Mouse (Mus musculus) limb, embryonic 11.5 days (tissue): Measurements from ENCODE around the gene Cbfa2t2. TPM values are rescaled to one million over a fixed set of nuclear protein-coding genes. Genes with fewer than 3 reads are reported as not detected.

ENCODE experiments used
- ATAC-seq: fragments of 200-750 bp; cut with Nextera tagmentation; 2 replicates; pipeline ENCODE4 v1.8.0; 2017; ENCODE audit warnings: low read depth; ENCODE audit not compliant: insufficient number of reproducible peaks, low FRiP score, low TSS enrichment
- DNase-seq: peaks from one replicate; pipeline ENCODE4 v3.0.0-alpha.2; 2015; ENCODE audit warnings: low spot score
- H3K27ac ChIP-seq: fragments of 300-500 bp; sonication (generic); replicated peaks from 2 replicates; pipeline ENCODE4 v1.5.1; 2014; ENCODE audit warnings: low read depth, mild to moderate bottlenecking, low read length
- H3K27me3 ChIP-seq: fragments of 300-500 bp; sonication (generic); 2 replicates; pipeline ENCODE4 v1.6.1; 2014; ENCODE audit warnings: mild to moderate bottlenecking, low read length, mixed read lengths; ENCODE audit not compliant: control insufficient read depth, insufficient read depth
- H3K36me3 ChIP-seq: fragments of 300-500 bp; sonication (generic); 2 replicates; pipeline ENCODE4 v1.6.1; 2014; ENCODE audit warnings: mild to moderate bottlenecking, low read length, moderate library complexity, mixed read lengths; ENCODE audit not compliant: control insufficient read depth, insufficient read depth
- H3K4me1 ChIP-seq: fragments of 300-500 bp; sonication (generic); 2 replicates; pipeline ENCODE4 v1.6.1; 2014; ENCODE audit warnings: low read length, mixed read lengths; ENCODE audit not compliant: control insufficient read depth, insufficient read depth
- H3K4me2 ChIP-seq: fragments of 300-500 bp; sonication (generic); 2 replicates; pipeline ENCODE4 v1.6.1; 2014; ENCODE audit warnings: low read depth, mild to moderate bottlenecking, moderate library complexity; ENCODE audit not compliant: severe bottlenecking
- H3K4me3 ChIP-seq: fragments of 300-500 bp; sonication (generic); 2 replicates; pipeline ENCODE4 v1.5.1; 2014; ENCODE audit warnings: low read depth, low read length
- H3K9ac ChIP-seq: fragments of 300-500 bp; sonication (generic); 2 replicates; pipeline ENCODE4 v1.6.1; 2014; ENCODE audit warnings: mild to moderate bottlenecking, low read length
- H3K9me3 ChIP-seq: fragments of 300-500 bp; sonication (generic); 2 replicates; pipeline ENCODE4 v1.6.1; 2016; ENCODE audit warnings: low read length; ENCODE audit not compliant: control insufficient read depth
- WGBS: fragments of 180-500 bp; shearing (Covaris S2); extraction: QIAGEN DNeasy Blood & Tissue Kit; methylation state at CpG from one replicate; pipeline ENCODE4 v1.1.7; 2014; 5-methylcytosine and 5-hydroxymethylcytosine counted together
- polyA plus RNA-seq: library from polyadenylated mRNA; unstranded; fragments of >200 nt; fragmentation: Nextera tagmentation; extraction: Ambion mirVana; gene quantifications from 2 replicates; pipeline ENCODE4 v1.2.1, GENCODE M21; 2014

Gene Cbfa2t2
- polyA plus RNA-seq, 1 experiment from 2014 or later, result 44.1 TPM

GRCm38 (mm10) chr2:154539720-154540119, 103.4 kb downstream of the Cbfa2t2 start:
- Histone ChIP-seq H3K36me3 (peaks cover 13% of the 10 kb centered on the region), H3K9me3 (no peaks in the 10 kb centered on the region), H3K4me1 (no peaks in the 10 kb centered on the region), H3K27ac (no peak overlapping the region), H3K4me3 (no peak overlapping the region), H3K9ac (no peak overlapping the region), H3K4me2 (no peak overlapping the region), H3K27me3 (no peaks in the 10 kb centered on the region)
- WGBS, result 80% methylated on average over 3 of the region's 3 CpGs
- no peak for DNase-seq
- ATAC-seq, result no peak

- DNase-seq (no peak), ATAC-seq (no peak)
- Histone ChIP-seq H3K27me3 (no peaks in the 10 kb centered on the region), H3K4me3 (no peak overlapping the region), H3K9ac (no peak overlapping the region), H3K9me3 (no peaks in the 10 kb centered on the region), H3K4me1 (no peaks in the 10 kb centered on the region), H3K4me2 (no peak overlapping the region), H3K36me3 (peaks cover 3% of the 10 kb centered on the region; the same call in 1 of the 2 replicates), H3K27ac (no peak overlapping the region)
- WGBS, result 82% methylated on average over 2 of the region's 2 CpGs
Observed at GRCm38 (mm10) chr2:154541630-154542029, 105.3 kb downstream of the Cbfa2t2 start.

- H3K4me1 ChIP-seq, result no peaks in the 10 kb centered on the region
- H3K4me2 ChIP-seq, result no peak overlapping the region
- no peaks in the 10 kb centered on the region for H3K9me3 ChIP-seq
- DNase-seq (no peak), ATAC-seq (no peak)
- no peak overlapping the region for H3K4me3 ChIP-seq
- H3K27me3 ChIP-seq, result no peaks in the 10 kb centered on the region
- H3K36me3 ChIP-seq, result peaks cover 3% of the 10 kb centered on the region; the same call in 1 of the 2 replicates
- no peak overlapping the region for H3K27ac ChIP-seq
- WGBS, result 90% methylated on average over 9 of the region's 9 CpGs
- no peak overlapping the region for H3K9ac ChIP-seq
Observed at GRCm38 (mm10) chr2:154543567-154544347, 107.5 kb downstream of the Cbfa2t2 start.

GRCm38 (mm10) chr2:154546711-154547110, 110.4 kb downstream of the Cbfa2t2 start, which contains the start of gene 1700003F12Rik:
Gene 1700003F12Rik (plus strand): TSS chr2:154547085.
- no peaks in the 10 kb centered on the region for H3K36me3 ChIP-seq
- peaks cover 3% of the 10 kb centered on the region for H3K4me1 ChIP-seq
- H3K4me3 ChIP-seq, result no peak within 1 kb of the TSS
- H3K27ac ChIP-seq, result no peak within 1 kb of the TSS
- 91% methylated on average over 10 of the region's 10 CpGs for WGBS
- ATAC-seq (no peak), DNase-seq (no peak)
- H3K27me3 ChIP-seq, result peaks cover 10% of the 10 kb centered on the region
- no peak within 1 kb of the TSS for H3K4me2 ChIP-seq
- H3K9ac ChIP-seq, result no peak within 1 kb of the TSS
- H3K9me3 ChIP-seq, result no peaks in the 10 kb centered on the region

GRCm38 (mm10) chr2:154548688-154549087, 112.4 kb downstream of the Cbfa2t2 start:
- peaks cover 14% of the 10 kb centered on the region for H3K27me3 ChIP-seq
- peaks cover 13% of the 10 kb centered on the region for H3K4me1 ChIP-seq
- DNase-seq, result no peak
- ATAC-seq, result no peak
- H3K27ac ChIP-seq, result no peak overlapping the region
- no peaks in the 10 kb centered on the region for H3K9me3 ChIP-seq
- no peak overlapping the region for H3K9ac ChIP-seq
- no peak overlapping the region for H3K4me2 ChIP-seq
- H3K4me3 ChIP-seq, result no peak overlapping the region
- WGBS, result 38% methylated on average over 3 of the region's 3 CpGs
- H3K36me3 ChIP-seq, result 0 out of 2 replicates have a peak, but pooled peaks cover 2% of the 10 kb centered on the region

GRCm38 (mm10) chr2:154549127-154549885, 113.0 kb downstream of the Cbfa2t2 start:
- H3K4me2 ChIP-seq, result peak overlapping the region; percentile 85
- H3K4me3 ChIP-seq, result peak overlapping the region; percentile 34
- 0 out of 2 replicates have a peak, but pooled peaks cover 2% of the 10 kb centered on the region for H3K36me3 ChIP-seq
- no peak overlapping the region for H3K27ac ChIP-seq
- peak overlapping the region; percentile 60 for H3K9ac ChIP-seq
- DNase-seq (peak; percentile 86), ATAC-seq (peak; percentile 64; the same call in 1 of the 2 replicates)
- no peaks in the 10 kb centered on the region for H3K9me3 ChIP-seq
- H3K27me3 ChIP-seq, result peaks cover 14% of the 10 kb centered on the region
- WGBS, result 3% methylated on average over 48 of the region's 48 CpGs
- H3K4me1 ChIP-seq, result peaks cover 13% of the 10 kb centered on the region

- WGBS, result 17% methylated on average over 20 of the region's 20 CpGs
- H3K4me2 ChIP-seq, result peak overlapping the region; percentile 85
- H3K36me3 ChIP-seq, result 0 out of 2 replicates have a peak, but pooled peaks cover 2% of the 10 kb centered on the region
- peaks cover 14% of the 10 kb centered on the region for H3K27me3 ChIP-seq
- no peak overlapping the region; the same call in 1 of the 2 replicates for H3K9ac ChIP-seq
- no peaks in the 10 kb centered on the region for H3K9me3 ChIP-seq
- no peak overlapping the region for H3K27ac ChIP-seq
- H3K4me3 ChIP-seq, result peak overlapping the region; percentile 34; the same call in 1 of the 2 replicates
- no peak for ATAC-seq
- DNase-seq, result no peak
- peaks cover 13% of the 10 kb centered on the region for H3K4me1 ChIP-seq
Observed at GRCm38 (mm10) chr2:154549886-154550189, 113.6 kb downstream of the Cbfa2t2 start.

- Histone ChIP-seq H3K4me3 (no peak overlapping the region), H3K27me3 (peaks cover 14% of the 10 kb centered on the region), H3K4me2 (no peak overlapping the region), H3K9ac (no peak overlapping the region), H3K9me3 (no peaks in the 10 kb centered on the region), H3K36me3 (0 out of 2 replicates have a peak, but pooled peaks cover 2% of the 10 kb centered on the region), H3K27ac (no peak overlapping the region), H3K4me1 (peaks cover 13% of the 10 kb centered on the region)
- 80% methylated on average over 2 of the region's 2 CpGs for WGBS
- ATAC-seq, result no peak
- no peak for DNase-seq
Observed at GRCm38 (mm10) chr2:154550937-154551336, 114.7 kb downstream of the Cbfa2t2 start.
